Mouse (Mus musculus): Measurements from ENCODE around the gene Pde4a. TPM values are rescaled to one million over a fixed set of nuclear protein-coding genes. Genes with fewer than 3 reads are reported as not detected.

The Pde4a gene
- polyA plus RNA-seq, 1 experiment from 2014 or later, result 11.8 TPM

- Histone ChIP-seq H3K4me2 (ENCODE audit: low read length) (peak overlapping the region; percentile 54), H3K4me1 (ENCODE audit: control insufficient read depth in 2 of 2, insufficient read depth in 2 of 2, low read length in 2 of 2) (no peaks in the 10 kb centered on the region; a peak in 1 of 4 replicates), H3K27ac (replicated peaks in 1 of 2; ENCODE audit: control insufficient read depth in 1 of 2, insufficient read depth in 1 of 2, low read depth in 2 of 2, low read length in 2 of 2) (no peak overlapping the region), H3K9ac (ENCODE audit: low read length) (peak overlapping the region; percentile 41; the same call in 1 of the 2 replicates), H3K9me3 (ENCODE audit: control insufficient read depth, low read length) (no peaks in the 10 kb centered on the region), H3K27me3 (ENCODE audit: control insufficient read depth, insufficient read depth, low read length) (no peaks in the 10 kb centered on the region), H3K36me3 (ENCODE audit: control insufficient read depth, insufficient read depth, low read length) (peaks cover 39% of the 10 kb centered on the region), H3K4me3 (ENCODE audit: control insufficient read depth in 1 of 2, insufficient read depth in 1 of 2, low read depth in 1 of 2, low read length in 2 of 2) (peak overlapping the region; percentile 26 to 28)
- WGBS, result 47% methylated on average over 19 of the region's 19 CpGs
- ATAC-seq (ENCODE audit: insufficient number of reproducible peaks, insufficient read depth, low FRiP score, low read depth), result no peak; the same call in 1 of the 2 replicates
Measured at GRCm38 (mm10) chr9:21196521-21197433, 31.3 kb downstream of the Pde4a start.

GRCm38 (mm10) chr9:21197981-21198380 lies 32.5 kb downstream of the Pde4a start:
- Histone ChIP-seq H3K4me1 (ENCODE audit: control insufficient read depth in 2 of 2, insufficient read depth in 2 of 2, low read length in 2 of 2) (no peaks in the 10 kb centered on the region; a peak in 1 of 4 replicates), H3K36me3 (ENCODE audit: control insufficient read depth, insufficient read depth, low read length) (peaks cover 27% of the 10 kb centered on the region), H3K27ac (replicated peaks in 1 of 2; ENCODE audit: control insufficient read depth in 1 of 2, insufficient read depth in 1 of 2, low read depth in 2 of 2, low read length in 2 of 2) (no peak overlapping the region), H3K9me3 (ENCODE audit: control insufficient read depth, low read length) (no peaks in the 10 kb centered on the region), H3K9ac (ENCODE audit: low read length) (no peak overlapping the region), H3K27me3 (ENCODE audit: control insufficient read depth, insufficient read depth, low read length) (no peaks in the 10 kb centered on the region), H3K4me2 (ENCODE audit: low read length) (no peak overlapping the region), H3K4me3 (ENCODE audit: control insufficient read depth in 1 of 2, insufficient read depth in 1 of 2, low read depth in 1 of 2, low read length in 2 of 2) (no peak overlapping the region)
- 53% methylated on average over 4 of the region's 4 CpGs for WGBS
- no peak for ATAC-seq (ENCODE audit: insufficient number of reproducible peaks, insufficient read depth, low FRiP score, low read depth)

- no peak overlapping the region for H3K27ac ChIP-seq (replicated peaks in 1 of 2; ENCODE audit: control insufficient read depth in 1 of 2, insufficient read depth in 1 of 2, low read depth in 2 of 2, low read length in 2 of 2)
- no peaks in the 10 kb centered on the region; a peak in 1 of 4 replicates for H3K4me1 ChIP-seq (ENCODE audit: control insufficient read depth in 2 of 2, insufficient read depth in 2 of 2, low read length in 2 of 2)
- no peak overlapping the region for H3K9ac ChIP-seq (ENCODE audit: low read length)
- 91% methylated on average over 3 of the region's 3 CpGs for WGBS
- no peaks in the 10 kb centered on the region for H3K27me3 ChIP-seq (ENCODE audit: control insufficient read depth, insufficient read depth, low read length)
- no peak overlapping the region for H3K4me2 ChIP-seq (ENCODE audit: low read length)
- H3K36me3 ChIP-seq (ENCODE audit: control insufficient read depth, insufficient read depth, low read length), result peaks cover 25% of the 10 kb centered on the region
- no peak for ATAC-seq (ENCODE audit: insufficient number of reproducible peaks, insufficient read depth, low FRiP score, low read depth)
- no peak overlapping the region for H3K4me3 ChIP-seq (ENCODE audit: control insufficient read depth in 1 of 2, insufficient read depth in 1 of 2, low read depth in 1 of 2, low read length in 2 of 2)
- no peaks in the 10 kb centered on the region for H3K9me3 ChIP-seq (ENCODE audit: control insufficient read depth, low read length)
Measured at GRCm38 (mm10) chr9:21198960-21199359, 33.4 kb downstream of the Pde4a start.

- ATAC-seq (ENCODE audit: insufficient number of reproducible peaks, insufficient read depth, low FRiP score, low read depth), result no peak
- H3K36me3 ChIP-seq (ENCODE audit: control insufficient read depth, insufficient read depth, low read length), result peaks cover 45% of the 10 kb centered on the region
- H3K27me3 ChIP-seq (ENCODE audit: control insufficient read depth, insufficient read depth, low read length), result no peaks in the 10 kb centered on the region
- WGBS, result 32% methylated on average over 8 of the region's 8 CpGs
- no peak overlapping the region for H3K4me2 ChIP-seq (ENCODE audit: low read length)
- no peak overlapping the region for H3K4me3 ChIP-seq (ENCODE audit: control insufficient read depth in 1 of 2, insufficient read depth in 1 of 2, low read depth in 1 of 2, low read length in 2 of 2)
- no peak overlapping the region for H3K27ac ChIP-seq (replicated peaks in 1 of 2; ENCODE audit: control insufficient read depth in 1 of 2, insufficient read depth in 1 of 2, low read depth in 2 of 2, low read length in 2 of 2)
- no peaks in the 10 kb centered on the region for H3K9me3 ChIP-seq (ENCODE audit: control insufficient read depth, low read length)
- no peak overlapping the region for H3K9ac ChIP-seq (ENCODE audit: low read length)
- no peaks in the 10 kb centered on the region for H3K4me1 ChIP-seq (ENCODE audit: control insufficient read depth in 2 of 2, insufficient read depth in 2 of 2, low read length in 2 of 2)
Measured at GRCm38 (mm10) chr9:21204156-21204527, 38.6 kb downstream of the Pde4a start.

- H3K4me1 ChIP-seq (ENCODE audit: control insufficient read depth in 2 of 2, insufficient read depth in 2 of 2, low read length in 2 of 2), result no peaks in the 10 kb centered on the region
- no peak overlapping the region for H3K9ac ChIP-seq (ENCODE audit: low read length)
- no peaks in the 10 kb centered on the region for H3K27me3 ChIP-seq (ENCODE audit: control insufficient read depth, insufficient read depth, low read length)
- ATAC-seq (ENCODE audit: insufficient number of reproducible peaks, insufficient read depth, low FRiP score, low read depth), result 0 out of 2 replicates have a peak, but pooled peaks have one; percentile 38
- H3K9me3 ChIP-seq (ENCODE audit: control insufficient read depth, low read length), result no peaks in the 10 kb centered on the region
- peaks cover 43% of the 10 kb centered on the region for H3K36me3 ChIP-seq (ENCODE audit: control insufficient read depth, insufficient read depth, low read length)
- H3K4me3 ChIP-seq (ENCODE audit: control insufficient read depth in 1 of 2, insufficient read depth in 1 of 2, low read depth in 1 of 2, low read length in 2 of 2), result peak overlapping the region; percentile 2 to 16; a peak in 2 of 4 replicates
- peak overlapping the region; percentile 52 for H3K4me2 ChIP-seq (ENCODE audit: low read length)
- H3K27ac ChIP-seq (replicated peaks in 1 of 2; ENCODE audit: control insufficient read depth in 1 of 2, insufficient read depth in 1 of 2, low read depth in 2 of 2, low read length in 2 of 2), result no peak overlapping the region
- 12% methylated on average over 23 of the region's 23 CpGs for WGBS
Measured at GRCm38 (mm10) chr9:21204528-21205272, 39.2 kb downstream of the Pde4a start.

GRCm38 (mm10) chr9:21206848-21207247 lies 41.3 kb downstream of the Pde4a start:
- H3K4me2 ChIP-seq (ENCODE audit: low read length), result no peak overlapping the region
- H3K27ac ChIP-seq (replicated peaks in 1 of 2; ENCODE audit: control insufficient read depth in 1 of 2, insufficient read depth in 1 of 2, low read depth in 2 of 2, low read length in 2 of 2), result no peak overlapping the region
- H3K4me3 ChIP-seq (ENCODE audit: control insufficient read depth in 1 of 2, insufficient read depth in 1 of 2, low read depth in 1 of 2, low read length in 2 of 2), result no peak overlapping the region
- H3K27me3 ChIP-seq (ENCODE audit: control insufficient read depth, insufficient read depth, low read length), result no peaks in the 10 kb centered on the region
- WGBS, result 90% methylated on average over 6 of the region's 6 CpGs
- H3K9me3 ChIP-seq (ENCODE audit: control insufficient read depth, low read length), result no peaks in the 10 kb centered on the region
- no peak for ATAC-seq (ENCODE audit: insufficient number of reproducible peaks, insufficient read depth, low FRiP score, low read depth)
- peaks cover 44% of the 10 kb centered on the region for H3K36me3 ChIP-seq (ENCODE audit: control insufficient read depth, insufficient read depth, low read length)
- no peak overlapping the region for H3K9ac ChIP-seq (ENCODE audit: low read length)
- H3K4me1 ChIP-seq (ENCODE audit: control insufficient read depth in 2 of 2, insufficient read depth in 2 of 2, low read length in 2 of 2), result no peaks in the 10 kb centered on the region

GRCm38 (mm10) chr9:21208626-21209025 lies 43.1 kb downstream of the Pde4a start:
- Histone ChIP-seq H3K27ac (replicated peaks in 1 of 2; ENCODE audit: control insufficient read depth in 1 of 2, insufficient read depth in 1 of 2, low read depth in 2 of 2, low read length in 2 of 2) (no peak overlapping the region), H3K9me3 (ENCODE audit: control insufficient read depth, low read length) (no peaks in the 10 kb centered on the region), H3K9ac (ENCODE audit: low read length) (no peak overlapping the region), H3K4me1 (ENCODE audit: control insufficient read depth in 2 of 2, insufficient read depth in 2 of 2, low read length in 2 of 2) (no peaks in the 10 kb centered on the region), H3K27me3 (ENCODE audit: control insufficient read depth, insufficient read depth, low read length) (no peaks in the 10 kb centered on the region), H3K36me3 (ENCODE audit: control insufficient read depth, insufficient read depth, low read length) (peaks cover 47% of the 10 kb centered on the region), H3K4me3 (ENCODE audit: control insufficient read depth in 1 of 2, insufficient read depth in 1 of 2, low read depth in 1 of 2, low read length in 2 of 2) (no peak overlapping the region), H3K4me2 (ENCODE audit: low read length) (no peak overlapping the region)
- ATAC-seq (ENCODE audit: insufficient number of reproducible peaks, insufficient read depth, low FRiP score, low read depth), result no peak
- WGBS, result 79% methylated on average over 2 of the region's 2 CpGs

Data from heart, embryonic 14.5 days (tissue).